Mouse (Mus musculus) limb, embryonic 15.5 days (tissue): ENCODE measurements around the gene Apoa2. TPM values are rescaled to one million over a fixed set of nuclear protein-coding genes. Genes with fewer than 3 reads are reported as not detected.
"Not testable (repeated sequence)": the region's sequence is repeated elsewhere in the genome, so short reads cannot be mapped to it uniquely, and the experiment has no call there.

Experiments used
- ATAC-seq: fragments of 200-750 bp; cut with Nextera tagmentation; 2 replicates; pipeline ENCODE4 v1.8.0; 2017; ENCODE audit warnings: low read depth, moderate TSS enrichment; ENCODE audit not compliant: insufficient number of reproducible peaks, low FRiP score, low TSS enrichment
- H3K27ac ChIP-seq: fragments of 300-500 bp; sonication (generic); 2 replicates; pipeline ENCODE4 v1.5.1; 2015; ENCODE audit warnings: moderate library complexity, mild to moderate bottlenecking, inconsistent platforms
- H3K27me3 ChIP-seq: fragments of 300-500 bp; sonication (generic); 2 replicates; pipeline ENCODE4 v1.6.1; 2015; ENCODE audit warnings: inconsistent platforms
- H3K36me3 ChIP-seq: fragments of 300-500 bp; sonication (generic); 2 replicates; pipeline ENCODE4 v1.6.1; 2015; ENCODE audit warnings: inconsistent platforms
- H3K4me1 ChIP-seq: fragments of 300-500 bp; sonication (generic); 2 replicates; pipeline ENCODE4 v1.6.1; 2015; ENCODE audit warnings: inconsistent platforms
- H3K4me2 ChIP-seq: fragments of 300-500 bp; sonication (generic); 2 replicates; pipeline ENCODE4 v1.6.1; 2015; ENCODE audit warnings: mild to moderate bottlenecking, inconsistent platforms
- H3K4me3 ChIP-seq: fragments of 300-500 bp; sonication (generic); 2 replicates; pipeline ENCODE4 v1.5.1; 2015; ENCODE audit warnings: mild to moderate bottlenecking, inconsistent platforms
- H3K9ac ChIP-seq: fragments of 300-500 bp; sonication (generic); 2 replicates; pipeline ENCODE4 v1.6.1; 2015; ENCODE audit warnings: inconsistent platforms
- H3K9me3 ChIP-seq: fragments of 300-500 bp; sonication (generic); 2 replicates; pipeline ENCODE4 v1.6.1; 2016; ENCODE audit warnings: inconsistent platforms
- WGBS: fragments of 180-500 bp; shearing (Covaris S2); methylation state at CpG from one replicate; pipeline ENCODE4 v1.1.7; 2015; 5-methylcytosine and 5-hydroxymethylcytosine counted together
- polyA plus RNA-seq: library from polyadenylated mRNA; unstranded; fragments of >200 nt; fragmentation: Nextera tagmentation; extraction: Ambion mirVana; gene quantifications from 2 replicates; pipeline ENCODE4 v1.2.1, GENCODE M21; 2015

The Apoa2 gene
- polyA plus RNA-seq, 1 experiment from 2014 or later: 17.5 TPM

DNA sequence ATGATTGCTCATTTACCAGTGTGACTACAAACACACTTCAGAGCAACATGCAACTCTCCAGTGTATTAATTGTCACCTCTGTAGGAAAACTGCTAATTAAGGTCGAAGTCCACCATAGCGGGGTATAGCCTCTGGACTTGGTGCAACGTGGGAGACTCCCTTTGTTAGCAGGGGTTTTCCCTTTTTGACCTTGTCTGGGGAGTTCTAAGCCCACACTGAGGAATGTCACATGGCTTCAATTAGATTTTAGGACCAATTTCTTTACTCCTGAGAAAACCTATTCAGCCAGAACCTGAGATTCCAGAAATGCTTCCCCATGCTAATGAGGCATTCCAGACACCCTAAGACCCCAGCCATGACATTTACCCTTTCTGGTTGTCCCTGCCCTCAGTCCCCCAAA is 5.4 kb downstream of the Apoa2 start:
- Histone ChIP-seq H3K4me2 (no peak overlapping the region), H3K9ac (no peak overlapping the region), H3K27ac (no peak overlapping the region), H3K36me3 (peaks cover 21% of the 10 kb centered on the region), H3K27me3 (no peaks in the 10 kb centered on the region), H3K4me3 (no peak overlapping the region), H3K4me1 (0 out of 2 replicates have a peak, but pooled peaks cover 3% of the 10 kb centered on the region), H3K9me3 (no peaks in the 10 kb centered on the region)
- 38% methylated on average over 3 of the region's 3 CpGs for WGBS
- ATAC-seq: no peak

GRCm38 (mm10) chr1:171231844-171232243 is 7.0 kb downstream of the Apoa2 start:
- Histone ChIP-seq H3K9me3 (no peaks in the 10 kb centered on the region), H3K27ac (no peak overlapping the region), H3K4me3 (no peak overlapping the region), H3K9ac (no peak overlapping the region), H3K36me3 (peaks cover 37% of the 10 kb centered on the region), H3K27me3 (no peaks in the 10 kb centered on the region), H3K4me2 (no peak overlapping the region), H3K4me1 (0 out of 2 replicates have a peak, but pooled peaks cover 3% of the 10 kb centered on the region)
- WGBS: 80% methylated on average over 4 of the region's 4 CpGs
- no peak for ATAC-seq

DNA sequence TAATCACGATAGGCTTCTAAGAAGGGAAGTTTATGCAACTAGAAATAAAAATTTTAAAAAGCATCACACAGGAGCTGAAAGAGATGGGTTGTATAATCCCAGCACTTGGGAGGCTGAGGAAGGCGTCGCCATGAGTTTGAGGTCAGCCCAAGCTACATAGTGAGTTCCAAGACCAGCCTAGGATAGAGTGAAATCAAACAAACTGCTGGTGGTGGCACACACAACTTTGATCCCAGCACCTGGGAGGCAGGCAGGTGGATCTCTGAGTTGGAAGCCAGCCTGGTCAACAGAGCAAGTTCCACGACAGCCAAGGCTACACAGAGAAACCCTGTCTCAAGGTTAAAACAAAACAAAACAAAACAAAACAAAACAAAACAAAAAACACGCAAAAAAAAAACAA is 7.5 kb downstream of the Apoa2 start:
- Histone ChIP-seq H3K9ac (no peak overlapping the region), H3K4me2 (no peak overlapping the region), H3K4me1 (0 out of 2 replicates have a peak, but pooled peaks cover 3% of the 10 kb centered on the region), H3K36me3 (peaks cover 42% of the 10 kb centered on the region), H3K9me3 (no peaks in the 10 kb centered on the region), H3K27me3 (no peaks in the 10 kb centered on the region), H3K4me3 (no peak overlapping the region), H3K27ac (no peak overlapping the region)
- no peak for ATAC-seq
- WGBS: 83% methylated on average over 5 of the region's 5 CpGs

DNA sequence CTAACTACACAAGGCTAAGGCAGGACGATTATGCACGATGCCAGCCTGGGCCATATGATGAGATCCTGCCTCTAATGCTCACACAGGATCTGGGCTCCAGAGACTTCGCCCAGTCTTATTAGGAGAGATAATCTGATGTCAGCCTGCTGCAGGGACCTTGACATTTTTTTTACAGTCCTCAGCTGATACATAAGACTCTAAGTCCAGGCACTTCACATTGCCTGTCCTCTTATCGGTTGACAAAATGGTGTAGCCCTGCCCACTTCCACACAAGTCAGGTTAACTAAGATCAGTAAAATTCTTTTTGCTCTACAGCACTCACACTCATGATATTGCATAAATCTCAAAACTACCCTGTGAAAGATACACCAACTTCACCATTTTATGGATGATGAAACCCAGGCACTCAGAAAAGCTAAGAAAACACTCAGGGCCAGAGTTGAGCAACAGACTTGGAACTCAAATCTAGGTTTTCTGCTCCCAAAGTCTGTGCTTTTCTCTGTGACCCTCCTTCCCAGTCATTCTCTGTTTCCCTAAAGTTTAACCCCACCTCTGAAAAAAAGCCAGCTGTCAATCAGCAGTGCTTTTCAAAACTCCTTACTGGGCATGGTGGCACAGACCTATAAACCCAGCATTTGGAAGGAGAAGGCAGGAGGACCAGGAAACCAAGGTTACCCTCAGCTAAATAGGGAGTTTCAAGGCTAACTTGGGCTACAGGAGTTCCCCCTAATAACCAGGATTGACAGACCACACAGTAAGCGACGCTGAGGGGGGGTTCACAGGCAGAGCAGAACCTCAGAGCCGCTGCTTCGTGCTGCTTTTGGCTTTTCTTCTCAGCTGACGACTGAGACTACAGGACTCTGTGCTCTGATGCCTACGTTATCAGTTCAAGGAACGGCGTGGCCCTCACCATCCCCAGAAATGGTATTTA is 8.2 kb downstream of the Apoa2 start:
- Histone ChIP-seq H3K4me2 (no peak overlapping the region), H3K4me1 (0 out of 2 replicates have a peak, but pooled peaks cover 3% of the 10 kb centered on the region), H3K4me3 (no peak overlapping the region; the same call in 1 of the 2 replicates), H3K36me3 (peaks cover 49% of the 10 kb centered on the region), H3K9me3 (no peaks in the 10 kb centered on the region), H3K27ac (no peak overlapping the region; the same call in 1 of the 2 replicates), H3K9ac (no peak overlapping the region), H3K27me3 (no peaks in the 10 kb centered on the region)
- no peak for ATAC-seq
- WGBS: 88% methylated on average over 12 of the region's 12 CpGs

DNA sequence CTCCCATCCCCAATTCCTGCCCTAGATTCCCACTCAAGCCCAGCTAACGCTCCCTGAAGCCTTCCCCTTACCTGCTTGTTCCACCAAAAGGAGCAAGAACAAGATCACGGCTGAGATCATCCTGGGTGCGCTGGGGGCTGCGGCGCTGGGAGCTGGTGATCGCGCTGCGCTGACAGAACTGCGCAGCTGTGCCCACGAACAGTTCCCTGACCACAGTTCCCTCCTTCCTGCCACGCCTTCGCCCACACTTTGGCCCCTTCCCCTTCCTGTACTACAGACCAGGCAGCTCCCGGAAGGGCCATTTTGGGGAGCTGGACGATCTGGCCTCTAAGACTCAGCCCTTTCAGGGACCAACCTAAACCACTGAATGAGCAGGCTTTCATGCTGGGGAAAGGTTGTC is 9.3 kb downstream of the Apoa2 start, which contains the start of gene Fcer1g:
TSS of gene Fcer1g (minus strand) at position 240 of the 400 bp plus-strand sequence.
- Histone ChIP-seq H3K36me3 (peaks cover 60% of the 10 kb centered on the region), H3K4me1 (0 out of 2 replicates have a peak, but pooled peaks cover 3% of the 10 kb centered on the region), H3K4me2 (no peak within 1 kb of the TSS), H3K27ac (no peak within 1 kb of the TSS; the same call in 1 of the 2 replicates), H3K9ac (no peak within 1 kb of the TSS), H3K9me3 (no peaks in the 10 kb centered on the region), H3K27me3 (no peaks in the 10 kb centered on the region), H3K4me3 (peak within 1 kb of the TSS; percentile 4; the same call in 1 of the 2 replicates)
- ATAC-seq: no peak
- 89% methylated on average over 14 of the region's 14 CpGs for WGBS

- Histone ChIP-seq H3K4me3 (no peak overlapping the region), H3K4me1 (0 out of 2 replicates have a peak, but pooled peaks cover 3% of the 10 kb centered on the region), H3K9ac (no peak overlapping the region), H3K27ac (no peak overlapping the region), H3K36me3 (peaks cover 63% of the 10 kb centered on the region), H3K4me2 (no peak overlapping the region), H3K27me3 (no peaks in the 10 kb centered on the region), H3K9me3 (no peaks in the 10 kb centered on the region)
- 77% methylated on average over 4 of the region's 4 CpGs for WGBS
- ATAC-seq: no peak
Observed at GRCm38 (mm10) chr1:171234538-171234937, 9.7 kb downstream of the Apoa2 start.

DNA sequence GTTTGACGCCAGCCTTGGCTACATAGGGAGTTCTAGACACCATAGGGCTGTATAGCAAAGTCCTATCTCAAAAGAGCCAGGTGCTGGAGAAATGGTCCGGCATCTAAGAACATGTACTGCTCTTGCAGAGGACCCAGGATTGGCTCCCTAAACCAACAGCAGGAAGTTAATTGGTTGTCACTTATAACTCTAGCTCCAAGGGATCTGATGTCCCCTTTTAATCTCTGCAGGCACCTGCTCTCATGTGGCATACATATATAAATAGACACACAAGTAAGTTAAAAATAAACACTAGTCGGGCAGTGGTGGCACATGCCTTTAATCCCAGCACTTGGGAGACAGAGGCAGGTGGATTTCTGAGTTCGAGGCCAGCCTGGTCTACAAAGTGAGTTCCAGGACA is 10.9 kb downstream of the Apoa2 start:
- Histone ChIP-seq H3K36me3 (peaks cover 75% of the 10 kb centered on the region), H3K9ac (no peak overlapping the region), H3K27me3 (no peaks in the 10 kb centered on the region), H3K4me3 (no peak overlapping the region), H3K4me1 (0 out of 2 replicates have a peak, but pooled peaks cover 2% of the 10 kb centered on the region), H3K9me3 (no peaks in the 10 kb centered on the region), H3K4me2 (no peak overlapping the region), H3K27ac (no peak overlapping the region)
- ATAC-seq: no peak
- 89% methylated on average over 4 of the region's 4 CpGs for WGBS

GRCm38 (mm10) chr1:171237438-171237837 is 12.6 kb downstream of the Apoa2 start:
- Histone ChIP-seq H3K4me3 (no peak overlapping the region), H3K4me1 (no peaks in the 10 kb centered on the region), H3K9ac (no peak overlapping the region), H3K9me3 (no peaks in the 10 kb centered on the region), H3K4me2 (no peak overlapping the region), H3K27me3 (no peaks in the 10 kb centered on the region), H3K36me3 (peaks cover 90% of the 10 kb centered on the region), H3K27ac (no peak overlapping the region)
- ATAC-seq: no peak
- 89% methylated on average over 6 of the region's 6 CpGs for WGBS

DNA sequence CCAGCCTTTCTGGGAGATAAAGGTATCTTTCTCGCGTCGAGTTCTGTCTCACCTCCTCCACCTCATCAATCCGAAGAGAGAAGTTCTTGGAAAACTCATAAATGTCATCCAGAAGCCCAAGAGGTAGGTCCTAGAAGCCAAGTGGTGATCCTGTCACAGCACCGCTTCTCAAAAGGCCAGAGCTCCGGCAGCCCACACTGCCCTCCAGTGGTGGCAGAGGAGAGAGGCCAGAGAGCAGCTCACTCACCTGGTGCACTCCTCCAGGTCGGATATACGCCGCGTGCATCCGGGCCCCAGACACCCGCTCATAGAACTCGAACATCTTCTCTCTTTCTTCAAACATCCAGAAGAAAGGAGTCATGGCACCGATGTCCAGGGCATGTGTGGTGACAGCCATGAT is 13.6 kb downstream of the Apoa2 start:
- peaks cover 97% of the 10 kb centered on the region for H3K36me3 ChIP-seq
- 70% methylated on average over 14 of the region's 14 CpGs for WGBS
- H3K27me3 ChIP-seq: no peaks in the 10 kb centered on the region
- H3K4me2 ChIP-seq: no peak overlapping the region
- no peaks in the 10 kb centered on the region for H3K9me3 ChIP-seq
- H3K27ac ChIP-seq: no peak overlapping the region
- no peak overlapping the region for H3K9ac ChIP-seq
- no peaks in the 10 kb centered on the region for H3K4me1 ChIP-seq
- ATAC-seq: no peak
- H3K4me3 ChIP-seq: no peak overlapping the region

GRCm38 (mm10) chr1:171239992-171240744 is 15.3 kb downstream of the Apoa2 start:
- Histone ChIP-seq H3K4me3 (no peak overlapping the region), H3K9me3 (no peaks in the 10 kb centered on the region), H3K27me3 (no peaks in the 10 kb centered on the region), H3K9ac (no peak overlapping the region), H3K36me3 (peaks cover 87% of the 10 kb centered on the region), H3K27ac (no peak overlapping the region), H3K4me2 (no peak overlapping the region), H3K4me1 (0 out of 2 replicates have a peak, but pooled peaks cover 2% of the 10 kb centered on the region)
- 76% methylated on average over 15 of the region's 15 CpGs for WGBS
- ATAC-seq: no peak

- no peak overlapping the region for H3K4me3 ChIP-seq
- H3K9ac ChIP-seq: no peak overlapping the region
- ATAC-seq: no peak
- peaks cover 8% of the 10 kb centered on the region for H3K4me1 ChIP-seq
- peaks cover 85% of the 10 kb centered on the region for H3K36me3 ChIP-seq
- H3K27me3 ChIP-seq: no peaks in the 10 kb centered on the region
- no peak overlapping the region for H3K4me2 ChIP-seq
- H3K27ac ChIP-seq: no peak overlapping the region
- no peaks in the 10 kb centered on the region for H3K9me3 ChIP-seq
- 89% methylated on average over 10 of the region's 10 CpGs for WGBS
Observed at GRCm38 (mm10) chr1:171240911-171241310, 16.1 kb downstream of the Apoa2 start.

DNA sequence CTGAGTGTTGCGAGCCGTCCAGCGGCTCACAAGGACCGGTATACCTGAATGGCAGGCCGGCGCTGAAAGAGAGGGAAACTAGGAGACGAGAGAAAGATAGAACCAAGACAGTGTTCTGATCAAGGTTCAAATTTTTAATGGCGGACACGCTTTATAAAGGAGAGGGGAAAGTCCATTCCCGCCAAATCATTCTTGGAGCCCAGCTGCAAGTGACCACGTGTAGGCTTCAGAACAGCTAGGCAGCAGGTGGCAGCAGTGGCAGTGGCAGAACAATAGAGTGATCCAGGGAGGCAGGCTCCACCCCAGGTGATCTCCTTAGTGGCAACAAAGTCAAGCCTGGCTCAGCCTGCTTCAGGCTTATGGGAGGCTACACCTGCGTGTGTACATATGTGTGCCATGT is 17.1 kb downstream of the Apoa2 start:
- not testable (repeated sequence) for H3K27me3 ChIP-seq, ATAC-seq, H3K27ac ChIP-seq, H3K4me3 ChIP-seq, H3K9me3 ChIP-seq, H3K4me2 ChIP-seq, H3K9ac ChIP-seq
- Histone ChIP-seq H3K36me3 (peaks cover 75% of the 10 kb centered on the region), H3K4me1 (peaks cover 13% of the 10 kb centered on the region)
- 84% methylated on average over 12 of the region's 12 CpGs for WGBS
